Mouse (Mus musculus): ENCODE data around the gene Pex11a.

Gene Pex11a

GRCm38 (mm10) chr7:79742659-79743536, at the start of gene Pex11a, which contains the start of gene Wdr93:
Gene Pex11a (minus strand): TSS chr7:79743131.
Gene Wdr93 (plus strand): TSS chr7:79743163.
- in situ Hi-C loops (cut with MboI; ENCODE audit: unreplicated experiment in 2 of 2), result no loop called here

GRCm38 (mm10) chr7:79789812-79790211, 46.9 kb upstream of the Pex11a start:
- in situ Hi-C loops (cut with MboI; ENCODE audit: unreplicated experiment in 2 of 2), result loop anchor here (10.0 to 25.0 kb wide), 10 partner anchors 125 to 1072 kb away; partner anchors contain the start of genes Man2a2 (in 2 of the 2), Rccd1 (in 1 of the 2) and Zscan2 (in 1 of the 2)

GRCm38 (mm10) chr7:79786295-79786694, 43.4 kb upstream of the Pex11a start:
- in situ Hi-C loops (cut with MboI; ENCODE audit: unreplicated experiment in 2 of 2), result loop anchor here (25.0 kb wide), 5 partner anchors 301 to 1076 kb away; partner anchors contain the start of genes Rccd1 (in 1 of the 2) and Zscan2 (in 1 of the 2)

GRCm38 (mm10) chr7:79782516-79782855, 39.6 kb upstream of the Pex11a start:
- in situ Hi-C loops (cut with MboI; ENCODE audit: unreplicated experiment in 2 of 2), result loop anchor here (25.0 kb wide), 5 partner anchors 305 to 1080 kb away; partner anchors contain the start of genes Rccd1 (in 1 of the 2) and Zscan2 (in 1 of the 2)

- in situ Hi-C loops (cut with MboI; ENCODE audit: unreplicated experiment in 2 of 2), result loop anchor here (25.0 kb wide), 5 partner anchors 305 to 1080 kb away; partner anchors contain the start of genes Rccd1 (in 1 of the 2) and Zscan2 (in 1 of the 2)
These were observed 39.0 kb upstream of the Pex11a start for GRCm38 (mm10) chr7:79781826-79782515.

GRCm38 (mm10) chr7:79780647-79781626, 38.0 kb upstream of the Pex11a start:
- in situ Hi-C loops (cut with MboI; ENCODE audit: unreplicated experiment in 2 of 2), result loop anchor here (25.0 kb wide), 5 partner anchors 306 to 1081 kb away; partner anchors contain the start of genes Rccd1 (in 1 of the 2) and Zscan2 (in 1 of the 2)

- in situ Hi-C loops (cut with MboI; ENCODE audit: unreplicated experiment in 2 of 2), result no loop called here
These were observed 28.9 kb upstream of the Pex11a start for GRCm38 (mm10) chr7:79771561-79772512.

GRCm38 (mm10) chr7:79769664-79770063, 26.7 kb upstream of the Pex11a start:
- in situ Hi-C loops (cut with MboI; ENCODE audit: unreplicated experiment in 2 of 2), result no loop called here

GRCm38 (mm10) chr7:79765991-79766390, 23.1 kb upstream of the Pex11a start:
- in situ Hi-C loops (cut with MboI; ENCODE audit: unreplicated experiment in 2 of 2), result no loop called here

GRCm38 (mm10) chr7:79762106-79762505, 19.2 kb upstream of the Pex11a start:
- in situ Hi-C loops (cut with MboI; ENCODE audit: unreplicated experiment in 2 of 2), result no loop called here

GRCm38 (mm10) chr7:79761124-79761876, 18.4 kb upstream of the Pex11a start:
- in situ Hi-C loops (cut with MboI; ENCODE audit: unreplicated experiment in 2 of 2), result no loop called here

- in situ Hi-C loops (cut with MboI; ENCODE audit: unreplicated experiment in 2 of 2), result no loop called here
These were observed 16.8 kb upstream of the Pex11a start for GRCm38 (mm10) chr7:79759766-79760165.

- in situ Hi-C loops (cut with MboI; ENCODE audit: unreplicated experiment in 2 of 2), result no loop called here
These were observed 15.2 kb upstream of the Pex11a start for GRCm38 (mm10) chr7:79758176-79758575.

GRCm38 (mm10) chr7:79756334-79756733, 13.4 kb upstream of the Pex11a start:
- in situ Hi-C loops (cut with MboI; ENCODE audit: unreplicated experiment in 2 of 2), result no loop called here

- in situ Hi-C loops (cut with MboI; ENCODE audit: unreplicated experiment in 2 of 2), result no loop called here
These were observed 6.6 kb upstream of the Pex11a start for GRCm38 (mm10) chr7:79749511-79749910.

- in situ Hi-C loops (cut with MboI; ENCODE audit: unreplicated experiment in 2 of 2), result no loop called here
These were observed 4.7 kb upstream of the Pex11a start for GRCm38 (mm10) chr7:79747659-79748058.

GRCm38 (mm10) chr7:79744585-79744984, 1.7 kb upstream of the Pex11a start:
- in situ Hi-C loops (cut with MboI; ENCODE audit: unreplicated experiment in 2 of 2), result no loop called here

- in situ Hi-C loops (cut with MboI; ENCODE audit: unreplicated experiment in 2 of 2), result no loop called here
These were observed 1.1 kb upstream of the Pex11a start for GRCm38 (mm10) chr7:79744051-79744450.
